Mouse (Mus musculus) forebrain, postnatal 0 days (tissue): ENCODE measurements around the gene Sesn2. TPM values are rescaled to one million over a fixed set of nuclear protein-coding genes. Genes with fewer than 3 reads are reported as not detected.

ENCODE experiments used
- ATAC-seq: fragments of 200-750 bp; cut with Nextera tagmentation; 2 replicates; pipeline ENCODE4 v1.8.0; 2017; ENCODE audit warnings: mild to moderate bottlenecking, moderate library complexity
- DNase-seq: peaks from one replicate; pipeline ENCODE4 v3.0.0-alpha.2; 2015
- H3K27ac ChIP-seq: fragments of 300-500 bp; sonication (generic); 2 replicates; pipeline ENCODE4 v1.5.1; 2014; ENCODE audit warnings: low read depth, mild to moderate bottlenecking, antibody characterized with exemption, low read length, moderate library complexity, mixed read lengths
- H3K27me3 ChIP-seq: fragments of 300-500 bp; sonication (generic); 2 replicates; pipeline ENCODE4 v1.6.1; 2014; ENCODE audit warnings: mild to moderate bottlenecking, low read length, mixed read lengths; ENCODE audit not compliant: insufficient read depth
- H3K36me3 ChIP-seq: fragments of 300-500 bp; sonication (generic); 2 replicates; pipeline ENCODE4 v1.6.1; 2014; ENCODE audit warnings: mild to moderate bottlenecking, moderate library complexity; ENCODE audit not compliant: insufficient read depth
- H3K4me1 ChIP-seq: fragments of 300-500 bp; sonication (generic); 2 replicates; pipeline ENCODE4 v1.6.1; 2014; ENCODE audit warnings: antibody characterized with exemption; ENCODE audit not compliant: insufficient read depth
- H3K4me2 ChIP-seq: fragments of 300-500 bp; sonication (generic); 2 replicates; pipeline ENCODE4 v1.6.1; 2014; ENCODE audit warnings: low read depth, mild to moderate bottlenecking, moderate library complexity
- H3K4me3 ChIP-seq: fragments of 300-500 bp; sonication (generic); 2 replicates; pipeline ENCODE4 v1.5.1; 2014; ENCODE audit warnings: low read depth, low read length, mixed read lengths
- H3K9ac ChIP-seq: fragments of 300-500 bp; sonication (generic); 2 replicates; pipeline ENCODE4 v1.6.1; 2014; ENCODE audit warnings: mild to moderate bottlenecking
- H3K9me3 ChIP-seq: fragments of 300-500 bp; sonication (generic); 2 replicates; pipeline ENCODE4 v1.6.1; 2016; ENCODE audit warnings: low read length
- CTCF ChIP-seq: sonication (generic); IDR thresholded peaks from 2 replicates; pipeline ENCODE4 v1.5.1; 2016; ENCODE audit warnings: antibody characterized with exemption, control low read depth, low read depth
- WGBS: fragments of 180-500 bp; shearing (Covaris S2); extraction: QIAGEN DNeasy Blood & Tissue Kit; methylation state at CpG from one replicate; pipeline ENCODE4 v1.1.7; 2014; 5-methylcytosine and 5-hydroxymethylcytosine counted together
- polyA plus RNA-seq: library from polyadenylated mRNA; unstranded; fragments of >200 nt; fragmentation: Nextera tagmentation; extraction: Ambion mirVana; gene quantifications from 2 replicates; pipeline ENCODE4 v1.2.1, GENCODE M21; 2015
- total RNA-seq: library from RNA; depleted of rRNA; stranded (reverse); fragments of >200 nt; gene quantifications from 2 replicates; pipeline ENCODE4 v1.2.3, GENCODE M21; 2014

The Sesn2 gene
- total and polyA plus RNA-seq, 2 experiments from 2014 or later, result 9.0 to 15.1 TPM

DNA sequence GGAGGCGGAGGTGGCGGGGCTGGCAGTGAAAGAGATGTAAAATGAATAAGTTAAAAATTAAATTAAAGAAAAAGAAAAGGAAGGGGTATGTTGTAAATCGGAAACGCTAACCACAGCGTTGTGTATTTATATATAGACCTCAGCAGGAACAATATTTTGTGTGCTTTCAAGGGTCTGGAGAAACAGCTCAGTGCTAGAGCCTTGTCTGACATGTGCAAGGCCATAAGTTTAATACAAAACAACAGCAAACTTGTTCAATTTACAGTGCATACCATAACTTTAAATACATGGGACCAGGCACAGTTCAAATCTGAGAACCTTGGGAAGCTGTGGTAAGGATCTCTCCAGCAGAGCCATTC, 46.1 kb downstream of the Sesn2 start:
- 0% methylated on average over 5 of the region's 5 CpGs for WGBS
- ATAC-seq, result peak; percentile 16; the same call in 1 of the 2 replicates
- no peak for TF ChIP-seq CTCF

DNA sequence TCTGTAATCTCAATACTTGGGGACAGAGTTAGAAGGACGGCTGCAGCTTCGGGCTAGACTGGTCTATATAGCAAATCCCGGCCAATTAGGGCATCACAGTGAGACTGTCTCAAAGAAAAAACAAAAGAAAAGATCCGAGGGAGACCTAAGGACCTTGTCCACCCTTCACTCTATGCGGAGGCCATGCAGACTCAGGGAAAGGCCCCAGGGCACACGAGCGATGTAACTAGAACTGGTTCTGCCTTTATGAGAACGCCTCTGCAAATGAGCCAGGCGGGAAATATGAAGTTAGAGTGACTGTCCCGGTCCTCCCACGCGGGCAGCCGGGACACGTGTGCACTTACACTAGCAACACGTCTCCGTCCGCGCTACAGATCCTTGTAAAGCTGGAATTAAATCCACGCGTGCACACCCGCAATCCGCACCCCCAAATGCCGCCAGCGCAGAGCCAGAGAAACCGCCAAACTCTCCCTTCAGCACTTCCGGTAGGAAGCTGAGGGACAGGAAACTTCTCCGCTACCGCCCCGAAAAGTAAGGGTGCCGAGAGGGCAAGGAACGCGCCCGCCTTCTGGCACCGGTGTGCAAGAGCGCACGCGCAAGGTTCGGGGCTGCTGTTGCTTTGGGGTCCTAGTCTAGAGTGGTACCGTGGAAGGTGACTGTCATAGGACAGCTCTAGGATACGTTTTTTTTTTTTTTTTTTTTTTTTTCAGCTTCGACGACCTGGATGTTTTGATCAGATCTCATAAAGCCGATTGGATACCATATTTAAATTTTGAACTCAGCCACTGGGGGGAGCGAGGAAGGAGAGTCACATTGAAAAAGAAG, 46.7 kb downstream of the Sesn2 start, which contains the start of gene Med18:
Gene Med18, minus strand, starts transcription at position 492 of the 825 bp plus-strand sequence.
- Histone ChIP-seq H3K27ac (peak within 1 kb of the TSS; percentile 9; the same call in 1 of the 2 replicates), H3K4me1 (peaks cover 6% of the 10 kb centered on the region; the same call in 1 of the 2 replicates), H3K9ac (peak within 1 kb of the TSS; percentile 56), H3K27me3 (no peaks in the 10 kb centered on the region), H3K36me3 (peaks cover 16% of the 10 kb centered on the region), H3K4me3 (peak within 1 kb of the TSS; percentile 63), H3K4me2 (peak within 1 kb of the TSS; percentile 63), H3K9me3 (no peaks in the 10 kb centered on the region)
- peak; percentile 96 for ATAC-seq
- peak; percentile 63 for TF ChIP-seq CTCF
- WGBS, result under 1% methylated on average over 44 of the region's 44 CpGs
- peak; percentile 97 for DNase-seq

More for the DNA sequence above, 46.1 kb downstream of the Sesn2 start:
- no peak for DNase-seq
- H3K9ac ChIP-seq, result peak overlapping the region; percentile 56; the same call in 1 of the 2 replicates
- H3K9me3 ChIP-seq, result no peaks in the 10 kb centered on the region
- H3K27me3 ChIP-seq, result no peaks in the 10 kb centered on the region
- H3K36me3 ChIP-seq, result peaks cover 15% of the 10 kb centered on the region
- peak overlapping the region; percentile 63 for H3K4me2 ChIP-seq
- peaks cover 6% of the 10 kb centered on the region; the same call in 1 of the 2 replicates for H3K4me1 ChIP-seq
- peak overlapping the region; percentile 63 for H3K4me3 ChIP-seq
- H3K27ac ChIP-seq, result no peak overlapping the region

DNA sequence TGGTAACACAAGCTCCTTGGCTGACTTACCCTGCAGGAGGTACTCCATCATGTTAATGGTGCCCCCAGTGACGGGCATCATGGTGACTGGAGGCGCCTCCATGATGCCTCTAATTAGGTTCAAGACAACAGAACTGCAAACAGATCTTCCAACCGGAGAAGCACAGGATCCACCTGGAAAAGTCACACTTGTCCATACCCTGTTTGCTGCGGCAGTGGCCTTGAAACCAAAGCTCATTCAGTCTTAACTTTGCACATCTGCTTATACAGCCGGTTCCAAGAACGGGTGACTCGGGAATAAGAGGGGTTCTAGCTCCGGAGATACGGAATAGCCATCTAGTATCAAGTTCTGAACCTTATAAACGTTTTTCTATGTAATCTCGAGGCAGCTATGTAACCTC, 47.5 kb downstream of the Sesn2 start:
- peak overlapping the region; percentile 63 for H3K4me3 ChIP-seq
- H3K4me2 ChIP-seq, result peak overlapping the region; percentile 63
- TF ChIP-seq CTCF, result no peak
- no peak overlapping the region for H3K27ac ChIP-seq
- peak overlapping the region; percentile 56 for H3K9ac ChIP-seq
- WGBS, result 12% methylated on average over 11 of the region's 11 CpGs
- peaks cover 22% of the 10 kb centered on the region for H3K36me3 ChIP-seq
- no peaks in the 10 kb centered on the region for H3K9me3 ChIP-seq
- no peak for ATAC-seq
- no peak for DNase-seq
- H3K27me3 ChIP-seq, result no peaks in the 10 kb centered on the region
- peaks cover 6% of the 10 kb centered on the region; the same call in 1 of the 2 replicates for H3K4me1 ChIP-seq

DNA sequence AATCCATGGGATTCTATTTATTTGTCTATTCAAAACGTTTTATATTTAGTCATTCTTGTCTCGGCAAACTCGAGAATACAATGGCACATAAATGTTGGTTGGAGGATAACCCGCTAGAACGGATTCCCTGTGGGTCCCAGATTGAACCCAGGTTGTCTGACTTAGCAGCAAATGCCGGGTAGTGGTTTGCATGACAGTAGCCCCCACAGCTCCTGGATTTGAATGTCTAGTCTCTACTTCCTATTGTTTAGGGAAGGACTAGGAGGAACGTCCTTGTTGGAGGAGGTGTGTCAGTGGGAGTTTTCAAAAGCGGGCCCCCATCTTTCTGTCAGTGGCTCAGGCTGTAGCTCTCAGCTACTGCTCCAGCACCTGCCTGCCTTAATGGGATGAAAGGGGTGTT, 50.1 kb downstream of the Sesn2 start:
- H3K36me3 ChIP-seq, result peaks cover 26% of the 10 kb centered on the region
- no peak for ATAC-seq
- no peak for TF ChIP-seq CTCF

DNA sequence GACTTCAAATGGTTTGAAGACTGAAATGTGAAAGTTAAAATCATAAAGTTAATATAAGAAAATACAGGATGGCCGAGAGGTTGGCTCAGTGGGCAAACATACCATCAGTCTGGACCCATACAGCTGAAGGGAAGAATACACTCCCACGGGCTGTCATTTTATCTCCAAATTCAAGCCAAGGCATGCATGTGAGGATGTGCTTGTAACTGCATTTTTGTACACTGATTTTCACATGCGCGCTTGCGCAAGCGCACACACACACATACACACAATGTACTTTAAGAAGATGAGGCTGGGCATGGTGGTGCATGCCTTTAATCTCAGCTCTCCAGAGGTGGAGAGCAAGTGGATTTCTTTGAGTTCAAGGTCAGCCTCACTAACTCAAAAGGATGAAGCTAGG, 54.7 kb downstream of the Sesn2 start:
- no peak overlapping the region for H3K4me3 ChIP-seq
- TF ChIP-seq CTCF, result no peak
- no peak overlapping the region for H3K4me2 ChIP-seq
- H3K27me3 ChIP-seq, result no peaks in the 10 kb centered on the region
- H3K9me3 ChIP-seq, result no peaks in the 10 kb centered on the region
- no peak overlapping the region for H3K9ac ChIP-seq
- H3K36me3 ChIP-seq, result peaks cover 25% of the 10 kb centered on the region
- no peak overlapping the region for H3K27ac ChIP-seq
- ATAC-seq, result no peak
- no peak for DNase-seq
- 93% methylated on average over 6 of the region's 6 CpGs for WGBS
- H3K4me1 ChIP-seq, result no peaks in the 10 kb centered on the region

More for the DNA sequence above, 50.1 kb downstream of the Sesn2 start:
- Histone ChIP-seq H3K4me1 (peaks cover 6% of the 10 kb centered on the region; the same call in 1 of the 2 replicates), H3K9ac (no peak overlapping the region), H3K4me2 (no peak overlapping the region), H3K27me3 (no peaks in the 10 kb centered on the region), H3K9me3 (no peaks in the 10 kb centered on the region), H3K4me3 (no peak overlapping the region), H3K27ac (no peak overlapping the region)
- no peak for DNase-seq
- 90% methylated on average over 8 of the region's 8 CpGs for WGBS

DNA sequence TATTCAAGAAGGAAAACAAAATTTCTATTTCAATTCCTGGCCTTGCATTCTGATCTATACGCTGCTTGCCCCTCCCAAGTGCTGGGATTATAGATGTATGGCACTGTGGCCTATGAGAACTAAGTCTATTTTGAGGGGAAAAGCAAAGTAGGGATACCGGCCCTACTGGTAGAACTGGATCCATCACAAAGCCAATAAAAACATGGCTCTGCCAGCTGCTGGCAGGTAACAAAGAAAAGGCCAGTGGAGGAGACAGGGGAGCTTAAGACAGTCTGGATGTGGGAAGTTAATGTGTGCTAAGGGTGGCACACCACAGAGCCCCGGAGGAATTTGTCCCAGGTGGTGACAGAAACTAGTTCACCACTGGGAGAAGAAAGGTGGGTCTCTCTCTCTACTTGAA, 55.2 kb downstream of the Sesn2 start:
- no peaks in the 10 kb centered on the region for H3K27me3 ChIP-seq
- H3K4me3 ChIP-seq, result no peak overlapping the region
- ATAC-seq (no peak), DNase-seq (no peak)
- H3K9ac ChIP-seq, result no peak overlapping the region
- no peak overlapping the region for H3K27ac ChIP-seq
- H3K36me3 ChIP-seq, result peaks cover 21% of the 10 kb centered on the region
- no peak overlapping the region for H3K4me2 ChIP-seq
- no peaks in the 10 kb centered on the region for H3K9me3 ChIP-seq
- H3K4me1 ChIP-seq, result no peaks in the 10 kb centered on the region
- 88% methylated on average over 3 of the region's 3 CpGs for WGBS
- no peak for TF ChIP-seq CTCF

DNA sequence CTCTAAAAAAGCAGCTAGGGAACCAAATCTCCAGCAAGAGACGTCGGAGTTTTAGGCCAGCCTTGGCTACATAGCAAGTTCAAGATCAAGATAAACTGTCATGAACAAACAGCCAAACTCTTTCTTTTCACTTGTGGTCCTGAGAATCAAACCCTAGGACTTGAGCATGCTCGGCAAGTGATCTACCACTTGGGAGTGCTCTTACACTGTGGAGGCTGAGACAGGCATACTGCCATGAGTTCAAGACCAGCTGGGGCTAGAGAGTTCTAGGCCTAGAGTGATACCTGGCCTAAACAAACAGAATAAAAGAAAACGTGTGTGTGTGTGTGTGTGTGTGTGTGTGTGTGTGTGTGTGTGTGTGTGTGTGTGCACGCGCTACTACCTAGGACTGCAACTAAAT, 56.1 kb downstream of the Sesn2 start:
- no peak overlapping the region for H3K9ac ChIP-seq
- no peak overlapping the region for H3K27ac ChIP-seq
- no peak for ATAC-seq
- H3K4me2 ChIP-seq, result no peak overlapping the region
- no peaks in the 10 kb centered on the region for H3K4me1 ChIP-seq
- DNase-seq, result no peak
- TF ChIP-seq CTCF, result no peak
- H3K4me3 ChIP-seq, result no peak overlapping the region
- H3K27me3 ChIP-seq, result no peaks in the 10 kb centered on the region
- H3K36me3 ChIP-seq, result peaks cover 11% of the 10 kb centered on the region
- WGBS, result 77% methylated on average over 4 of the region's 6 CpGs
- H3K9me3 ChIP-seq, result no peaks in the 10 kb centered on the region
